Mouse (Mus musculus) G1E (cell line): ENCODE data around the gene Tfcp2. TPM values are rescaled to one million over a fixed set of nuclear protein-coding genes. Genes with fewer than 3 reads are reported as not detected.

ENCODE experiments used
- ATAC-seq: 2 replicates; pipeline ENCODE4 v1.8.0; 2016; ENCODE audit warnings: mild to moderate bottlenecking; ENCODE audit not compliant: insufficient number of reproducible peaks, poor library complexity, low FRiP score, severe bottlenecking; ENCODE audit errors: extremely low read depth
- DNase-seq: peaks from one replicate; pipeline ENCODE4 v3.0.0; 2012; ENCODE audit warnings: low spot score
- H3K27me3 ChIP-seq: 2 replicates; pipeline ENCODE4 v1.6.1; 2012; ENCODE audit warnings: mild to moderate bottlenecking, low read length, inconsistent platforms; ENCODE audit not compliant: insufficient read depth
- H3K36me3 ChIP-seq: replicated peaks from 2 replicates; pipeline ENCODE3; 2012; ENCODE audit warnings: mild to moderate bottlenecking, inconsistent platforms
- H3K4me1 ChIP-seq: 2 replicates; pipeline ENCODE4 v1.6.1; 2012; ENCODE audit warnings: low read depth, low read length, inconsistent platforms, mixed read lengths; ENCODE audit not compliant: insufficient read depth
- H3K4me3 ChIP-seq: 2 replicates; pipeline ENCODE4 v1.5.1; 2012; ENCODE audit warnings: low read depth, mild to moderate bottlenecking, inconsistent platforms, low read length, moderate library complexity, mixed read lengths
- H3K9me3 ChIP-seq: replicated peaks from 2 replicates; pipeline ENCODE4 v1.6.1; 2012; ENCODE audit warnings: inconsistent platforms
- CTCF ChIP-seq: IDR thresholded peaks from 2 replicates; pipeline ENCODE4 v1.5.1; 2012; ENCODE audit warnings: low read depth, low read length, inconsistent platforms, mixed read lengths
- GATA1 ChIP-seq: IDR thresholded peaks from 2 replicates; pipeline ENCODE4 v1.6.1; 2012; ENCODE audit warnings: borderline replicate concordance, low read length, inconsistent platforms, mixed read lengths
- GATA2 ChIP-seq: IDR thresholded peaks from 2 replicates; pipeline ENCODE4 v1.6.1; 2012; ENCODE audit warnings: low read depth, low read length, inconsistent platforms, borderline replicate concordance
- POLR2AphosphoS5 ChIP-seq: IDR thresholded peaks from 2 replicates; pipeline ENCODE4 v1.6.1; 2012; ENCODE audit warnings: low read depth, low read length, inconsistent platforms; ENCODE audit not compliant: insufficient replicate concordance
- TAL1 ChIP-seq: conservative IDR thresholded peaks from 2 replicates; pipeline ENCODE4 v1.6.1; 2012; ENCODE audit warnings: low read depth, low read length, inconsistent platforms, mixed read lengths
- polyA plus RNA-seq: library from polyadenylated mRNA; stranded (reverse); fragments of >175 nt; gene quantifications from 2 replicates; pipeline ENCODE4 v1.2.3, GENCODE M21; 2012
- total RNA-seq, 2 experiments: library from RNA; stranded (forward) in 1 of 2; stranded (reverse) in 1 of 2; fragments of 200-1000 nt in 1 of 2; fragments of >200 nt in 1 of 2; fragmentation: Nextera tagmentation in 1 of 2; gene quantifications; 2 replicates each; pipeline ENCODE4 v1.2.3; 2014 to 2017

The Tfcp2 gene
- total and polyA plus RNA-seq, 3 experiments: 3.9 to 16.0 (median 10.9) TPM

- TF ChIP-seq TAL1: no peak
- no peak for TF ChIP-seq GATA1
- no peak for TF ChIP-seq GATA2
- no peak for TF ChIP-seq POLR2AphosphoS5
- H3K27me3 ChIP-seq: no peaks in the 10 kb centered on the region
- no peak for DNase-seq
- ATAC-seq: no peak
- peaks cover 97% of the 10 kb centered on the region for H3K36me3 ChIP-seq
- peaks cover 10% of the 10 kb centered on the region; the same call in 1 of the 2 replicates for H3K4me1 ChIP-seq
- no peaks in the 10 kb centered on the region for H3K9me3 ChIP-seq
- no peak overlapping the region for H3K4me3 ChIP-seq
These were observed 72.9 kb downstream of the Tfcp2 start for GRCm38 (mm10) chr15:100478925-100479324.

DNA sequence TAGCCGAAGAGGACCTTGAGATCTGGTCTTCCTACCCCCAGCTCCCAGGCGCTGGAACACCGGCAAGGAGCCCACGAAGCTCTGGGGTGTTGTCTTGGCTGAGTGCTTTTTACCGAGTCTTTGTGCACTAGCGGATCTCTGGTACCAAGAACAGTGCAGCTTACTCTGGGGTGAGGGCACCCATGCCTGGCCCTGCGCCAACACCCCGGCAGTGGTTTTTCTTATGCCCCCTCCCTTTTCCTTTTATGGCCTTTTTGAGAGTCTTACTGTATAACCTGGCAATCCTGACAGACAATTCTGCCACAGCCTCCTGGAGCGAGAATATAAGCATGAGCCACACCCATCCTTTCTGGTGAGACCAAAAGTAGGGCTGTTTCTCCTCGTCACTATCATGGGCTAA, 73.5 kb downstream of the Tfcp2 start:
- H3K36me3 ChIP-seq: peaks cover 97% of the 10 kb centered on the region
- TF ChIP-seq CTCF: no peak
- no peak for TF ChIP-seq GATA1
- TF ChIP-seq TAL1: no peak
- no peak for TF ChIP-seq GATA2
- no peak for TF ChIP-seq POLR2AphosphoS5
- peaks cover 10% of the 10 kb centered on the region; the same call in 1 of the 2 replicates for H3K4me1 ChIP-seq
- H3K9me3 ChIP-seq: no peaks in the 10 kb centered on the region
- DNase-seq: no peak
- H3K27me3 ChIP-seq: no peaks in the 10 kb centered on the region
- ATAC-seq: no peak
- H3K4me3 ChIP-seq: no peak overlapping the region

- TF ChIP-seq GATA1 (no peak), CTCF (no peak), GATA2 (no peak), POLR2AphosphoS5 (no peak), TAL1 (no peak)
- no peaks in the 10 kb centered on the region for H3K27me3 ChIP-seq
- peaks cover 91% of the 10 kb centered on the region for H3K36me3 ChIP-seq
- ATAC-seq (no peak), DNase-seq (no peak)
- no peak overlapping the region for H3K4me3 ChIP-seq
- H3K9me3 ChIP-seq: 0 out of 2 replicates have a peak, but pooled peaks cover 2% of the 10 kb centered on the region
- H3K4me1 ChIP-seq: peaks cover 26% of the 10 kb centered on the region
These were observed 77.8 kb downstream of the Tfcp2 start for GRCm38 (mm10) chr15:100473926-100474503.

- TF ChIP-seq TAL1: no peak
- TF ChIP-seq CTCF: no peak
- no peak for TF ChIP-seq GATA2
- no peak for TF ChIP-seq POLR2AphosphoS5
- TF ChIP-seq GATA1: no peak
- no peak for DNase-seq
These were observed 81.8 kb downstream of the Tfcp2 start for GRCm38 (mm10) chr15:100470037-100470436.

GRCm38 (mm10) chr15:100469189-100469545, 82.6 kb downstream of the Tfcp2 start:
- 0 out of 2 replicates have a peak, but pooled peaks cover 2% of the 10 kb centered on the region for H3K9me3 ChIP-seq
- peaks cover 35% of the 10 kb centered on the region for H3K4me1 ChIP-seq
- no peaks in the 10 kb centered on the region for H3K27me3 ChIP-seq
- DNase-seq: no peak
- ATAC-seq: no peak
- peak overlapping the region; percentile 90 for H3K4me3 ChIP-seq
- peaks cover 66% of the 10 kb centered on the region for H3K36me3 ChIP-seq
- no peak for TF ChIP-seq CTCF
- TF ChIP-seq POLR2AphosphoS5: no peak
- TF ChIP-seq GATA1: no peak
- TF ChIP-seq GATA2: no peak
- no peak for TF ChIP-seq TAL1

More at GRCm38 (mm10) chr15:100470037-100470436, 81.8 kb downstream of the Tfcp2 start:
- Histone ChIP-seq H3K4me3 (peak overlapping the region; percentile 90; the same call in 1 of the 2 replicates), H3K9me3 (0 out of 2 replicates have a peak, but pooled peaks cover 2% of the 10 kb centered on the region), H3K27me3 (no peaks in the 10 kb centered on the region), H3K4me1 (peaks cover 35% of the 10 kb centered on the region), H3K36me3 (peaks cover 69% of the 10 kb centered on the region)
- ATAC-seq: no peak

GRCm38 (mm10) chr15:100468295-100469188, 83.3 kb downstream of the Tfcp2 start, which contains the start of gene Letmd1:
Gene Letmd1, plus strand, starts transcription at chr15:100469023.
- no peaks in the 10 kb centered on the region for H3K27me3 ChIP-seq
- peak; percentile 95 for DNase-seq
- peak within 1 kb of the TSS; percentile 90 for H3K4me3 ChIP-seq
- ATAC-seq: peak; percentile 85
- peaks cover 60% of the 10 kb centered on the region for H3K36me3 ChIP-seq
- 0 out of 2 replicates have a peak, but pooled peaks cover 2% of the 10 kb centered on the region for H3K9me3 ChIP-seq
- TF ChIP-seq GATA2: no peak
- no peak for TF ChIP-seq GATA1
- TF ChIP-seq CTCF: peak; percentile 81
- H3K4me1 ChIP-seq: peaks cover 35% of the 10 kb centered on the region
